Mouse (Mus musculus) mouse trophoblast stem cell (cell line): Measurements from ENCODE around the gene E030018B13Rik.

Experiments
- in situ Hi-C, 2 experiments: fragments of 300-500 bp; cut with MseI, MboI; formaldehyde crosslinking; loops; 2 replicates in 1 of 2; 3 replicates in 1 of 2; pipeline ENCODE4 v1.15.1; 2025

The E030018B13Rik gene

GRCm38 (mm10) chr7:63963632-63964031, 47.0 kb downstream of the E030018B13Rik start:
- in situ Hi-C loops, result no loop called here

GRCm38 (mm10) chr7:63964121-63964520, 47.5 kb downstream of the E030018B13Rik start:
- in situ Hi-C loops, result no loop called here

- in situ Hi-C loops, result no loop called here
Measured at GRCm38 (mm10) chr7:63965135-63965534, 48.5 kb downstream of the E030018B13Rik start.

- in situ Hi-C loops, result no loop called here
Measured at GRCm38 (mm10) chr7:63965635-63966418, 49.2 kb downstream of the E030018B13Rik start.

GRCm38 (mm10) chr7:63969941-63970340, 53.3 kb downstream of the E030018B13Rik start:
- in situ Hi-C loops, result no loop called here
